Comparison of ENCODE assay signal across 20 mouse cellular contexts in genomic region chr12:85303256-85303655, GRCm38 (mm10). TPM values are rescaled to one million over a fixed set of nuclear protein-coding genes. Genes with fewer than 3 reads are reported as not detected.
"Had no signal": no experiment of that assay in that cellular context is flagged by ENCODE, and none has a peak within 500 bp of the region (broad histone marks: within the 10 kb centered on the region; RNA-seq: fewer than 3 reads in every experiment).

No protein-coding gene starts in this region.

- H3K4me1 ChIP-seq: midbrain, embryonic 10.5 days; midbrain, embryonic 12.5 days had no signal

- DNase-seq: lung, adult 18-20 months; lung, embryonic 14.5 days; lung, postnatal 10 days; lung, postnatal 4 days; midbrain, embryonic 14.5 days; retina, postnatal 1 day; right cerebral cortex, adult 18-20 months; right cerebral cortex, postnatal 25 days; right cerebral cortex, postnatal 4 days; spleen, adult 18-20 months; thymus, adult 18-20 months; thymus, postnatal 14 days; thymus, postnatal 36 days had no signal

- ATAC-seq: midbrain, embryonic 16.5 days had no signal

- H3K27me3 ChIP-seq: midbrain, embryonic 12.5 days; neural tube, embryonic 13.5 days; neural tube, embryonic 15.5 days had no signal

- H3K4me3 ChIP-seq: midbrain, embryonic 10.5 days; midbrain, embryonic 12.5 days; myocyte; neural tube, embryonic 13.5 days; neural tube, embryonic 15.5 days had no signal

- H3K4me2 ChIP-seq: lung, embryonic 14.5 days; midbrain, embryonic 12.5 days; neural tube, embryonic 13.5 days; neural tube, embryonic 15.5 days had no signal

- H3K27ac ChIP-seq: midbrain, embryonic 10.5 days; midbrain, embryonic 12.5 days; neural tube, embryonic 13.5 days; neural tube, embryonic 15.5 days had no signal

- H3K9me3 ChIP-seq: midbrain, embryonic 10.5 days; midbrain, embryonic 12.5 days; neural tube, embryonic 13.5 days; neural tube, embryonic 15.5 days had no signal

- H3K9ac ChIP-seq: lung, embryonic 14.5 days; midbrain, embryonic 12.5 days; neural tube, embryonic 13.5 days; neural tube, embryonic 15.5 days had no signal

RNA-seq across cellular contexts. Expression of gene Zc2hc1c, which starts 14.9 kb away (rescaled TPM):
- total RNA-seq: megakaryocyte-erythroid progenitor cell, adult 5-6 weeks had no signal
